11 mouse cellular contexts compared by ENCODE assay signal in genomic region chr2:65236644-65237043, GRCm38 (mm10). TPM values are rescaled to one million over a fixed set of nuclear protein-coding genes. Genes with fewer than 3 reads are reported as not detected.
A peak's percentile ranks its signal among the peaks of the same experiment; 100 is the strongest.
DNase-seq lines count a peak whose midpoint lies in the region; ATAC-seq and TF ChIP-seq lines count a peak whose summit lies in the region.
"Had no signal": no experiment of that assay in that cellular context is flagged by ENCODE, and none has a peak within 500 bp of the region (broad histone marks: within the 10 kb centered on the region; RNA-seq: fewer than 3 reads in every experiment).

No protein-coding gene starts in this region.

- no peak for DNase-seq in gastrocnemius, adult 2 months
- no peak for DNase-seq in gastrocnemius, postnatal 4 days (ENCODE audit: low spot score in 2 of 2)
- DNase-seq in kidney, postnatal 25 days = no peak
- DNase-seq in midbrain, embryonic 10.5 days (ENCODE audit: low spot score) = no peak
- DNase-seq in spleen, postnatal 36 days (ENCODE audit: low spot score in 2 of 2) = no peak
- DNase-seq: adrenal gland, postnatal 14 days had no signal

- no peak overlapping the region for H3K9ac ChIP-seq in kidney, embryonic 14.5 days (ENCODE audit: low read depth, low read length)
- no peak overlapping the region for H3K9ac ChIP-seq in midbrain, embryonic 15.5 days
- H3K9ac ChIP-seq in stomach, embryonic 15.5 days = no peak overlapping the region

- intact Hi-C loops in gastrocnemius, adult 2 months (cut with DNase I) = loop anchor here (5.0 kb wide), 1 partner anchor 89 kb away; no protein-coding TSS in a partner anchor

- H3K36me3 ChIP-seq in kidney, embryonic 14.5 days (ENCODE audit: control insufficient read depth, insufficient read depth, low read length) = no peaks in the 10 kb centered on the region
- no peaks in the 10 kb centered on the region for H3K36me3 ChIP-seq in midbrain, embryonic 15.5 days (replicated peaks)
- H3K36me3 ChIP-seq in midbrain, embryonic 10.5 days = no peaks in the 10 kb centered on the region
- no peaks in the 10 kb centered on the region for H3K36me3 ChIP-seq in stomach, embryonic 15.5 days
- H3K36me3 ChIP-seq: hindbrain, embryonic 10.5 days had no signal

- H3K4me1 ChIP-seq in kidney, embryonic 14.5 days (ENCODE audit: control insufficient read depth, insufficient read depth, low read length) = peaks cover 4% of the 10 kb centered on the region; the same call in 1 of the 2 replicates
- peaks cover 18% of the 10 kb centered on the region for H3K4me1 ChIP-seq in midbrain, embryonic 15.5 days
- H3K4me1 ChIP-seq in midbrain, embryonic 10.5 days = peaks cover 26% of the 10 kb centered on the region
- H3K4me1 ChIP-seq in stomach, embryonic 15.5 days = peaks cover 12% of the 10 kb centered on the region; the same call in 1 of the 2 replicates

- no peaks in the 10 kb centered on the region for H3K27me3 ChIP-seq in kidney, embryonic 14.5 days (ENCODE audit: control insufficient read depth, insufficient read depth, low read length)
- H3K27me3 ChIP-seq in midbrain, embryonic 15.5 days (replicated peaks) = peaks cover 6% of the 10 kb centered on the region; the same call in 1 of the 2 replicates
- peaks cover 40% of the 10 kb centered on the region for H3K27me3 ChIP-seq in midbrain, embryonic 10.5 days (ENCODE audit: low read depth, poor library complexity, severe bottlenecking)
- no peaks in the 10 kb centered on the region for H3K27me3 ChIP-seq in stomach, embryonic 15.5 days (replicated peaks)

- H3K9me3 ChIP-seq in kidney, embryonic 14.5 days (ENCODE audit: control insufficient read depth, low read length) = no peaks in the 10 kb centered on the region
- no peaks in the 10 kb centered on the region for H3K9me3 ChIP-seq in midbrain, embryonic 15.5 days
- H3K9me3 ChIP-seq in midbrain, embryonic 10.5 days (replicated peaks) = no peaks in the 10 kb centered on the region
- no peaks in the 10 kb centered on the region for H3K9me3 ChIP-seq in stomach, embryonic 15.5 days
- H3K9me3 ChIP-seq: hindbrain, embryonic 10.5 days had no signal

- peak overlapping the region; percentile 85 for H3K4me2 ChIP-seq in kidney, embryonic 14.5 days (replicated peaks; ENCODE audit: low read depth, low read length)
- H3K4me2 ChIP-seq in midbrain, embryonic 15.5 days = peak overlapping the region; percentile 99; the same call in 1 of the 2 replicates
- H3K4me2 ChIP-seq in stomach, embryonic 15.5 days = peak overlapping the region; percentile 90

- no peak for ATAC-seq in kidney, embryonic 14.5 days (ENCODE audit: low FRiP score, low TSS enrichment)
- no peak for ATAC-seq in midbrain, embryonic 15.5 days (replicated peaks)
- ATAC-seq in stomach, embryonic 15.5 days (ENCODE audit: insufficient read depth, low FRiP score, low read depth) = no peak

- WGBS in kidney, embryonic 14.5 days = 73% methylated on average over 8 of the region's 8 CpGs
- WGBS in midbrain, embryonic 15.5 days = 86% methylated on average over 8 of the region's 8 CpGs
- 87% methylated on average over 8 of the region's 8 CpGs for WGBS in midbrain, embryonic 10.5 days
- WGBS in stomach, embryonic 15.5 days = 76% methylated on average over 8 of the region's 8 CpGs

- H3K4me3 ChIP-seq in gastrocnemius, adult 2 months = peak overlapping the region; percentile 93
- H3K4me3 ChIP-seq in kidney, embryonic 14.5 days (ENCODE audit: low read length) = peak overlapping the region; percentile 80; the same call in 1 of the 2 replicates
- no peak overlapping the region for H3K4me3 ChIP-seq in midbrain, embryonic 15.5 days
- H3K4me3 ChIP-seq in midbrain, embryonic 10.5 days = no peak overlapping the region
- peak overlapping the region; percentile 74; the same call in 1 of the 2 replicates for H3K4me3 ChIP-seq in stomach, embryonic 15.5 days (replicated peaks)
- H3K4me3 ChIP-seq: hindbrain, embryonic 10.5 days had no signal

- no peak for TF ChIP-seq CTCF in gastrocnemius, adult 2 months (IDR thresholded peaks at IDR 0.05)

- H3K27ac ChIP-seq in gastrocnemius, adult 2 months = peak overlapping the region; percentile 87
- H3K27ac ChIP-seq in kidney, embryonic 14.5 days (ENCODE audit: low read depth, low read length) = no peak overlapping the region
- H3K27ac ChIP-seq in midbrain, embryonic 15.5 days = no peak overlapping the region
- no peak overlapping the region for H3K27ac ChIP-seq in midbrain, embryonic 10.5 days (replicated peaks)
- peak overlapping the region; percentile 17; the same call in 1 of the 2 replicates for H3K27ac ChIP-seq in stomach, embryonic 15.5 days
- H3K27ac ChIP-seq: hindbrain, embryonic 10.5 days; macrophage had no signal

RNA-seq across cellular contexts. Expression of gene Cobll1, which starts 2.6 kb away (rescaled TPM):
- total RNA-seq in gastrocnemius, adult 2 months (2021) = 1 to 10 TPM; 4.4 to 5.7 TPM
- 10 to 100 TPM; 10.4 to 11.7 TPM for total RNA-seq in gastrocnemius, postnatal 4 days (2021)
- 11.4 and 24.7 TPM in 2 replicates for polyA plus RNA-seq in kidney, embryonic 14.5 days (2014; fragmentation: Nextera tagmentation; extraction: Ambion mirVana)
- 3.1 and 3.4 TPM in 2 replicates for polyA plus RNA-seq in midbrain, embryonic 15.5 days (2015; fragmentation: Nextera tagmentation; extraction: Ambion mirVana)
- polyA plus RNA-seq in midbrain, embryonic 10.5 days (2016; fragmentation: Nextera tagmentation; extraction: Ambion mirVana) = 1.7 and 1.8 TPM in 2 replicates
- 14.3 and 16.2 TPM in 2 replicates for polyA plus RNA-seq in stomach, embryonic 15.5 days (2015; fragmentation: Nextera tagmentation; extraction: Ambion mirVana)

Comparison
In these comparisons a context has a peak if more than half of its experiments do, and no peak if none do; other contexts are left out.
1. H3K27ac ChIP-seq: peak in gastrocnemius, adult 2 months (single experiment) and stomach, embryonic 15.5 days (single experiment); none in kidney, embryonic 14.5 days (single experiment), midbrain, embryonic 15.5 days (single experiment) and midbrain, embryonic 10.5 days (single experiment).
2. H3K4me3 ChIP-seq: peak in gastrocnemius, adult 2 months (single experiment), kidney, embryonic 14.5 days (single experiment) and stomach, embryonic 15.5 days (single experiment); none in midbrain, embryonic 15.5 days (single experiment) and midbrain, embryonic 10.5 days (single experiment).
3. Peak in every context shown above with its lines, with median percentiles within 50 percentile points of each other: H3K4me2 ChIP-seq.